Mouse (Mus musculus) heart, adult 8-10 months (tissue): ENCODE data around the gene Trmt1. TPM values are rescaled to one million over a fixed set of nuclear protein-coding genes. Genes with fewer than 3 reads are reported as not detected.

Experiments used
- DNase-seq: peaks from one replicate; pipeline ENCODE4 v3.0.0; 2022; ENCODE audit warnings: low spot score
- total RNA-seq, 4 experiments: library from RNA; stranded (reverse); gene quantifications; 2 replicates each; pipeline ENCODE4 v1.2.4; 2022

Gene Trmt1
- 10 to 100 TPM; 30.9 to 41.7 (median 38.5) TPM for total RNA-seq

DNA sequence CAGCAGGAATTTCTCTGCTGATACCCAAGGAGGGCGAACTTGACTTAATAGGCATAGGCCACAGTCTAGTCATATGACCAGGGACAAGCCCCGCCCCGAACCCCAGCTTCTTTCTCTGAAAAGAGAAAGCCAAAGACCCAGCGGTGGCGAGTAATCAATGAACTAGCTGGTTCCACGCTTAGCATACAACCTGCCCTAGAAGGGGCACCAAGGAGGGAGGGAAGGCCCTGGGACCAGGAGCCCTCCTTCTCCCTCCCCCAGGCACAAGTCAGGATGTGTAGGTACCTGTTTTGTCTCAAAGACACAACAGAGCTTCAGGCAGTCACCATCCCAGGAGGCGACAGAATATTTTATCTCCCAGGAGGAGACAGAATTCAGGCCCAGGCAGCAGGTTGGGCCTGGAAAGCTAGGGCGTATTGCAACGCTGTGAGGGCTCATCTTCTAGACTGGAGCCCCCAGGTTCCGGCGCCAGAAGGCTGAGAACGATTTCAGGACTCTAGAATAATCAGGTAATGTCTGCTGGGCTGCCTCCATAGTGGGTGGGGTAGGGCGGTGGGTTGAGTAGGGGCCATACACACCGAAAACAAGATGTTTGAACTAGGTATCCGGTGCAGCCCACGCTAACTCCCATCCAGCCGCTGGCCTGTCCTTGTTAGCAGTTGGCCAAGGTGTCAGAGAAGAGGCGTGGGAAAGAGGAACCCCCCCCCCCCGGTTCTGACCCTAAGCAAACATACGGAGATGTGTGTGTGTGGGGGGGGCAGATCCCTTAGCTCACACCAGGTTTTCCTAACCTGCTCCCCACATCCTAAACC, at the start of gene Trmt1:
Trmt1 (plus strand) TSS at position 117 of the 812 bp plus-strand sequence.
- DNase-seq, result no peak

DNA sequence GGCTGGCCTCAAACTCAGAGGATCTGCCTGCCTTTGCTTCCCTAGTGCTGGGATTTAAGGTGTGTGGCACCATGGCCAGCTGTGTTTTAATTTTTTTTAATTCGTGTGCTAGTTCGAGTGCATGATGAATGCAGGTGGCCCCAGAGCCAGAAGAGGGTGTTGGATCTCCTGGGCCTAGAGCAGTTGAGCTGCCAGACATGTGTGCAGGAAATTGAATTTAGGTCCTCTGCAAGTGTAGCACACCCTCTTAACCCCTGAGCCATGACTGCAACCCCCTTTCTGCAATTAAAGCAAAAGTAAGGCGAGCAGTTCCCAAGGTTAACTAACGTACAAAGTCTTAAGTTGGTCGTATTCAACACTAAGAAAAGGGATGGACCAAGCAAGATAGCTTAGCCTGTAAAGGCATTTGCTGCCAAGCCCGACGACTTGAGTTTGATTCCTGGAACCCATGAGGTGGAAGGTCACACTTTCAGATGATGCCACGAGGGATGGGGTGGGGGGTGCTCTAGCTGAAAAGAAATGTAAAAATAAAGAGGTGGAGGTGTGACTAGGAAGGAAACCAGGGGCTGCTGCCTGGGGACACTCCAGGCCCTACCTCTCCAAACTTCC, 48.1 kb upstream of the Trmt1 start:
- no peak for DNase-seq

DNA sequence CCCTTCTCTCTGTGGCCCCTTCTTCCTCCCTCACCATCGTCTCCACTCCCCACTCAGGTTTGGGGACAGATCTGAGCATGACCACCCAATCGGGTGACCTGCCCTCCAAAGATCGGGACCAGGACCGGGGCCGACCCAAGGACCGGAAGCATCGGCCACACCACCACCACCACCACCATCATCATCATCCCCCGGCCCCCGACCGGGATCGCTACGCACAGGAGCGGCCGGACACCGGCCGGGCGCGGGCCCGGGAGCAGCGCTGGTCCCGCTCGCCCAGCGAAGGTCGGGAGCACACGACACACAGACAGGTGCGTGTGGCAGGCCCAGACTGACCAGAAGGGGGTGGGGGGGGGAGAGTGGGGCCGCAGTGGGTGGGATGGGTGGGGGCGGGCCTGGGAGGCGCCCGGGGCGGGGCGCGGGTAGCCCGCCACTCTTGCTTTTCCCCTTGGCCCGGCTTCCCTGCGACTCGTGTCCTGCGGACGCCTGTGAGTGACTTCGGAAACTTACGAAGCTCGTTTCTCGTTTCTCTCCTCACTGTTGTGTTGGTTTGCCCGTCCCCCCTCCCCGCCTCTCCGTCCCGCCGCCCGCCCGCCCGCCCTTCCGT, 47.4 kb upstream of the Trmt1 start:
- no peak for DNase-seq

DNA sequence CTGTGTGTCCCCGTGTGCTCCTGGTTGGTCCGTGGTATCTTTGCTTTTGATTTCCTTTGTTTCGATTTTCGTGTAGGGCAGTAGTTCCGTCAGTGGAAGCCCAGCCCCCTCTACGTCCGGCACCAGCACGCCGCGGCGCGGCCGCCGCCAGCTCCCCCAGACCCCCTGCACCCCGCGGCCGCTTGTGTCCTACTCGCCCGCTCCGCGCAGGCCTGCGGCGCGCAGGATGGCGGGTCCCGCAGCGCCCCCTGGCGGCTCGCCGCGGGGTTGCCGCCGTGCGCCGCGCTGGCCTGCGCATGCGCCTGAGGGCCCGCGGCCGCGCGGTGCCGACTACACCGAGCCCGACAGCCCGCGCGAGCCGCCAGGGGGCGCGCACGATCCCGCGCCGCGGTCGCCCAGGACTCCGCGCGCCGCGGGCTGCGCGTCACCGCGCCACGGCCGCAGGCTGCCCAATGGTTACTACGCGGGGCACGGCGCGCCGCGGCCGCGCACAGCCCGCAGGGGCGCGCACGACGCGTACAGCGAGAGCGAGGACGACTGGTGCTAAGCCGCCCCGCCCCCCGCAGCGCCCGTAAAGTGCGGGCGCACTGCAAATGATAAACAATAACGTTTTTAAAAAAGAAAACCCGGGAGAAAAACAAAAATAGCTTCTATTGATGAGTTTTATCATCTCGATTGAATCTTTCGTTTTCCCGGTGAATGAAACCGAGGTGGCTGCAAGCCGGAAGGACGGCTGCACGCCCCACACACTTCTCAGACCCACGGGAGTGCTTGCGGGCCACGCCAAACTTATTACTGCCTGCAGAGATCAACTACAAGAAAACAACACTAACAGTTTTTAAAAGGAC, 46.7 kb upstream of the Trmt1 start:
- peak; percentile 86 for DNase-seq

DNA sequence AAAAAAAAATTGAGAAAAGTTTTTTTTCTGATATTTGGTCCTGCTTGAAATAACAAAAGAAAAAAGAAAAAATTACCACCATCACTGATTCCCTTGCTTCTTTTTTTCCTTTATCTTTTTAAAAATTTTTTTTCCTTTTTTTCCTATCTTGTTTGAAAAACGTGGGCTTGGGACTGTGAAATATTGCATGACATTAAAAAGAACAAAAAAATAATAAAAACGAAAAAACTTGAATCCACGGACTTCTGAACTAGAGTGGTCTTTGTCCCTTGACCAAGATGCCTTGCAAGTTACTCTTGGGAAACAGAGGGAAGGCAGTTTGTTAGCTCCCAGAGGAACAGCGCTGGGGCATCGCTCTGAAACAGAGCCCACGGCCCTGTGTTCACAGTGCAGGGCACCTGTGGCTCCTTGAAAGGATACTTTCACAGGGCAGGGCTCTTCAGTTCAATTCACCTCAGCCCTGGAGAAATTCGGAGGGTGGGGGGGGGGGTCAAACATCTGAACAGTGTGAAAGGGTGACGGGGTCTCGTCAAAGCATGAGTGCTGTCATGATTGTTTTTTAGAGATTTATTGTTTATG, 46.0 kb upstream of the Trmt1 start:
- no peak for DNase-seq

DNA sequence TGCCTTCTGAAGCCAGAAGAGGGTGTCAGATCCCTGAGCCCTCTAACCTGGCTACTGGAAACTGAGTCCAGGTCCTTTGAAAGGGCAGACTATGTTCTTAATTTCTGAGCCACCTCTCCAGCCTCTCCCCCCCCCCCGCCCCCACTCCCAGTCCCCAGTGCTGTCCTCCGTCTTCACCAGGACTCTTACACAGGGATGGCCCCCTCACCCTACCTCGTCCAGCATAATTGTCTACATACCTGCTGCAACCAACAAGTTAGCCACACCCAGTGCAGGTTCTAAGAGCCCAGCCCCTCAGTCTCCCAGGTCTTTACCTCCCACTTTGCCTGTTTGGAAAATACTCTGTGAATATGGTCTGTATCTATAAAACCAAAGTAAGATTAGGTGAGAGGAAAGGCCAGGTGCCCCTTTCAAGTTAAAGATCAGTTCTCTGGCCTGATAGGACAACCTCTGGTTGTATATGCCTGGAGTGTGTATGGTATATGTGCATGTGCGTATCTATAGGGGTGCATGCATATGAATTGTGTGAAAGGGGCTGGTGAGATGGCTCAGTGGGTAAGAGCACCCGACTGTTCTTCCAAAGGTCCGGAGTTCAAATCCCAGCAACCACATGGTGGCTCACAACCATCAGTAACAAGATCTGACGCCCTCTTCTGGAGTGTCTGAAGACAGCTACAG, 45.4 kb upstream of the Trmt1 start:
- DNase-seq, result no peak

DNA sequence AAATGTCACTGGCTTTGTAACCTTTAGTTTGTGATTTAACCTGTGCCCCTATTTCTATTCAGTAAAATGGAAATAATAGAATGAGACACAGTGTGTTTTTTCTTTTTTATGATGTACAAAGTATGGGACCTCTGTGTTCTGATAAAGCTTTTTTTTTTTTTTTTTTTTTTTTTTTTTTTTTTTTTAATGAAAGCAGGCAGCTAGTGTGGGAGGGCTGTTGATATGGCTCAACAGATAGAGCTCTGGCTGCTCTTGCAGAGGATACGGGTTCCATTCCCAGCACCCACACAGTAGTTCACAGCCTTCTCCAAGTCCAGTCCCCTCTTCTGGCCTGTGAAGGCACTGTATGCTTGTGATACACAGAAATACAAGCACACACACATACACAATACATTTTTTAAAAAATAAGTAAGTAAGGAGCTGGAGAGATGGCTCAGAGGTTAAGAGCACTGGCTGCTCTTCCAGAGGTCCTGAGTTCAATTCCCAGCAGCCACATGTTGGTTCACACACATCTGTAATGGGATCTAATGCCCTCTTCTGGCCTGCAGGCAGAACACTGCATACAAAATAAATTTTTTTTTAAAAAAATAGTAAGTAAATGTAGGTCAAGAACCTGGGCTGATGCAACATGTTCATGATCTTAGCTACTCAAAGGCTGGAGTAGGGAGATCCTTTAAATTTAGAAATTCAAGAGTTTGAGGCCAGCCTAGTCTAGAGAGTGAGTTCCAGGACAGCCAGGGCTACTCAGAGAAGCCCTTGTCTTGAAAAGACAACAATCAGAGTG, 44.3 kb upstream of the Trmt1 start:
- DNase-seq, result no peak

DNA sequence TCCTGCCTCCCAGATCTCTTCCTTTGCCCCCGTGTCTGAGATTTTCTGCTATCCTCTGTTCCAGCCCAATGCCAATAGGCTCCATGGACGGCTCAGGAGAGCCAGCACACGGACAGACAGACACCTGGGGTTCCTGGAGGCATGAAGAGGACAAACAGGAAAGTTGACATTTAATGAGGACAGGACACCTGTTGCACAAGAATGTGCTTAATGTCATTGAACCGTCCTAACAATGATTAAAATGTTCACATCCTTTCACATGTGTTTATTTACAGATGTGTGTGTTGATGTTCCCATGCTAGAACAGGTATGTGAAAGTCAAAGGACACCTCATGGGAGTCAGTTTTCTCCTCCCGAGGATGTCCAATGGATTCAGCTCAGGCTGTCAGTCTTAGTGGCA, 43.1 kb upstream of the Trmt1 start:
- DNase-seq, result no peak

DNA sequence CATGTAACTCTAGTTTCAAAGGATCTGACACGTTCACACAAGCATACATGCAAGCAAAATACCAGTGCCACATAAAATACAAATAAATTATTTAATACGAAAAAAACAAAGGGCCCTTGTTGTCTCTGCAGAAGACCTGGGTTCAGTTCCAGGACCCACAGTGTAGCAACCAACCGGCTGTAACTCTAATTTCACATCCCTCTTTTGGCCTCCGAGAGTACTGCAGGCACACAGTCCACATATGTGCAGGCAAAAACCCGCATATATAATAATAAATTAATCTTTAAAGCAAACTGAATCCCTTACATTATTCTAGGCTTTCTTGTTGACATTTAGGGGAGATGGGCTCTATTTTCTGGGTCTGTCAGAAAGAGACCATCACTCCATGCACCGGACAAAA, 39.3 kb upstream of the Trmt1 start:
- DNase-seq, result no peak

DNA sequence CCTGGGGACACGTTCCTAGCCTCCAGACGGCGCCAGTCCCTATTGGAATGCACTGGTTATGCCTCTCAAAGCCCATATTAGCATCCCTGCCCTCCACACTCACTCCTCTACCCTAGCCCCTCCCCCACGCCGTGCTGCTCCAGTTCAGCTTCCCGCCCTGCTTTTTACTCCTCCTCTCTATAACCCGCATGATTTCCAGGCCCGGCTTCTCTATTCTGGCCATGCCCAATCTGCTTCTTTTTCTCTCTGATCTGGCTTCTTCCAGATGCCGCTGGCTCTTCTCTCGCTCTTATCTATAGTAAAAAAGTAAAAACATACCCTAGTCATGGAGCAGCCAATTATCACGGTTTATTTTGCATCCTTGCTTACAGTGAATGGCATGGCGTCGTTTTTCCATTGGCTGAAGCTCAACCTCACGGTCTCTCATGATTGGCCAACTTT, 38.6 kb upstream of the Trmt1 start:
- DNase-seq, result no peak

DNA sequence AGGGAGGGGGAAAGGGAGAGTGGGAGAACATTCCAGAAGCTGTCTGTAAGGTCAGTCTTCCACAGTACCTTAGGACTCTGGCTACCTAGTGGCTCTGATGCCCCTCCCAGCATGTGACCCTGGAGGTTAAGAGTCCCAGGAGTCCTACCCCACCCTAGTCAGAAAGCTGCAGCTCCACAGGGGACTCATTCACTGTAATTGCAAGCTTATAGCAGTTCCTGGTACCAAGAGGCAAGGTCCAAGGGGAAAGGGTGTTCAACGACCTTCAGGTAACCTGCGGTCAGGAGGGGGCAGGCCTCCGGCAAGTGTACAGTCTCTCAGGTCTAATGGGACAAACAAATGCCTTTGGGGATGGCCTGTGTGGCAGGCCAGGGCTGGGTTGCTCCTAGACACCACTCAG, 35.9 kb upstream of the Trmt1 start:
- no peak for DNase-seq

DNA sequence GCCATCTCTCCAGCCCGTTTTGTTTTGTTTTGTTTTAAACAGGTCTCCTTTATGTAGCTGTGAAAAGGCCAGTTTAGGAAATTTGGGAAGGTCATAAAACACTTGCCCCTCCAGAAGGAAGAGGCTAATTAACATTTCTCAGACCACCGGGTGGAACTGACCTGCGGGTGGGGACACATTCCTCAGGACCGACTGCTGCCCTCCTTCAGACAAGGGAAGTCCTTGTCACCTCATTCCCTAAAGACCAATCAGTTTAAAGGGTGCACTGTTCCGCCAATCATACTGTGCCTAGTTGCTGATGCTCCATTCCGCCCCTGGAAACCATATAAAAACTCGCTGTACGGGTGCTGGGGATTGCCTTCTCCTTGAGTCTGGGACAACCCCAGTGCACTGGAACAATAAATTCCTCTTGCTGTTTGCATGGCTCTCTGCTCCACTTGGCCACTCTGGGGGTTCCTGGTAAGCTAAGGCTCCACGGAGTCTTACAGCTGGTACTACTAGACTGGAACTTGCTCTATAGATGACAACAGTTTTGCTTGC, 32.9 kb upstream of the Trmt1 start:
- no peak for DNase-seq

DNA sequence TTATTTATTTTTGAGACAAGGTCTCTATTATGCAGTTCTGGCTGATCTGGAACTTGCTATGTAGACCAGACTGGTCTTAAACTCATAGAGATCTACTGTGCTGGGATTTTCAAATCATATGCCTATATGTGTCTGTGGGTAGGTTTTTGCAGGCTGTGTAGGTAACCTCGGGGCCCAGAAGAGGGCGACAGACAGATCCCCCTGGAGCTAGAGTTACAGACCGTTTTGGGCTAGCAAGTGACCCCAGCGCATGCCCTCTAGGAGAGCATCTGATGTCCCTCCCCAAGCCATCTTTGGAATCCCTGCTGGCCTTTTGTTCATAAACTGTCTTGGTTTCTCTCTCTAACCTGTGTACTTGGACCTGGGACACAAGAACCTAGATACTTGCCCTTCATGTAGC, 31.5 kb upstream of the Trmt1 start:
- no peak for DNase-seq

DNA sequence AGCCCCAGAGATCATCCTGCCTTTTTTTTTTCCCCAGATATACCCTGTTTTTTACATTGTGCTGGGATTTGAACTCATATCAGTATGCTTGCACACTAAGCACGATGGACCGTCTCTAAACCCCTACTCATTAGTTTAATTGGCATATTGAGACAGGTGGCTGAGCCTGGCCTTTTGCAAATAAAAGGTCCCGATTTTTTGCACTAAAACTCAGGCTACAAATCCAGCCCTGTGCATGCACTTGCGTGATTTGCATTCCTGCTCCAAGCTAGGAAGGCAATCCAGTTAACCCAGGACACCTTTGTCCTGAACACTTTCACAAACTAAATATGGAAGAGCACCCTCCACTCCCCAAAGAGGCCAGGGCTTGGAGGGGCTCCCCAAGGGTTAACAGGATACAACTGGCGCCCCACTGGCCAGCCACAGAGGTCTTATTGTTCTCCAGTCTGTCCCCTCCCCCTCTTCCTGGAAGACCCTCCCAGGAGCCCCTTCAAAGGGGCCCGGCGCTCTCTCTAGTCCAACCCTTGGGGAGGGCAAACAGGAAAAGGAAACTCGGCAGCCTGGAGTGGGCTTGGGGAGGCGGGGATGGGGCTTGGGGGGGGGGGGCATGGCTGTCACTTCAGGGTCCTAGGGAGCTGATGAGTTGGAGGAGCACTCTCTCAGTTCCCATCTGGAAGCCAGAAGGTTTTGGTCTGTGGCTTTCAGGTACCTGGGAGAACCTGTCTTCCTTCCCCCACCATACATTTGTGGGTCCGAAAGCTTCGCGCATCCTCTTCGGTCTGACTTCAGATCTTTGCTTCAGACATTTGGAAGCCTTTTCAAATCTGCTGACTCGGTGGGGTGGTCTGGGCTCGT, 30.5 kb upstream of the Trmt1 start:
- peak; percentile 36 for DNase-seq

DNA sequence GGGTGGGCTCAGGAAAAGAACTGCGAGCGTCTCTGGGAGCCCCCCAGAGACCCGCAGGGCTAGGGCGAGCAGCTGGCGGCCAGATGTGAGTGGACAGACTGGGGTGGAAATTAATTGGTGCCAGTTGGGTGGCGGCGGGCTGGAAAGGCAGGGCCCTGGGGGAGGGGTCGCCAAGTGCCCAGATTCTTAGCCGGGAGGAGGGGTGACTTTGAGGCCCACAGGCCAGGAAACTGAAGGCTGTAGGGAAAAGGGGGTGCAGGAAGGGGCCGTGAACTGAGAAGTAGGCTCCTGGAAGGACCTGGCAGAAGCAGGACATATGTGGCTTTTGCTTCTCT, 29.9 kb upstream of the Trmt1 start:
- DNase-seq, result no peak

DNA sequence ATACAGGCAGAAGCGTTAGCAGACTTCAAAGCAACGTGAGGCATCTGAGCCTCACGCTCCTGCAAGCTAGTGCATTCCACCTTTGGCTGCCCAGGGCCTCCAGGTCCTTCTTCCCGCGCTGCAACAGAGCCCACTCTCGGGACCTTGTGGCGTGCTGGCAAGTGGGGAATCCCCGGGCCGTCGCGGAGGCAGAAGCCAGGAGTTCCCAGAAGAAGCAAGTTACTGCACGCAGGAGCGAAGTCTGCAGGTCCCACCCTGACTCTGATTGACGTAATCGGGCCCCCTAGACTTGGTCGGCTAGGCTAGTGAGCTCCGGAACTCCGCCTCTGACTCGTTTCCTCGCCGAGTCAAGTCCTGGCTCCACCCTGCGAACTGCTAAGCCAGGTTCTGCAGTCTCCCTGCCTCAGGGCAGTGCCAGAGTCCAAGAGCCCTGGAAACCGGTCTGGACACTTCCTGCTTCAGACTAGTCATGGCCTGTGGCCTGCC, 29.4 kb upstream of the Trmt1 start:
- peak; percentile 89 for DNase-seq

DNA sequence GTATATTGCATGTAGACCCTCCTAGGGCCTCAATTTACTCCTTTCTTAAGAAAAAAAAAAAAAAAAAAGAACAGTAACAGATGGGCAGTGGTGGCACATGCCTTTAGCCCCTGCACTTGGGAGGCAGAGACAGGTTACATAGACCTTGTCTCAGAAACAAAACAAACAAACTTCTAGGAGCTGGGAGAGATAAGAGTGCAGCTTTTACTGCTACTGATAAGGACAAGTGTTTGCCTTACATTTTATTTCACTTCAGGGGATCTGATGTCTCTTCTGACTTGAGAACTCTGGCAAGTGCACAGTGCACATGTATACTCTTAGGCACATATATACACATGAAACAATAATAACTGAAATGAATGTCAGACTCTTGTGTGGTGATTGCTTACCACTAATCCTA, 28.9 kb upstream of the Trmt1 start:
- DNase-seq, result no peak

DNA sequence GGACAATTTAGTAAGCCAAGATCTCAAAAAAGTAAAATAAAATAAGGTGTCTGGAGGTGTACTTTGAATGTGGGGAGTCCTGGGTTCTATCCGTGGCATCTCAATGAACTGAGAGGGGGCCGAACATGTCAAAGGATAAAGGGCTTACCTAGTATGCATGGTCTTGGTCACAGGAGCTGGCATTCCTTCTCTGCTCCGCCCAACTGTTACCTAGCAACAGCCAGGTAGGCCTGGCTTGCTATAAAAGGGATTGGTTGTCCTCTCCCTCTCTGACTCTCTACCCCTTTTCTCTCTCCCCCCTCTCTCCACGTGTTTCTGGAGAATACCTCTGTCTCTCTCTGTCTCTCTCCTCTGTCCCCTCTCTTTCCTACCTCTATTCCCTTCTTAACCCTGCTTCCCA, 28.4 kb upstream of the Trmt1 start:
- DNase-seq, result no peak

DNA sequence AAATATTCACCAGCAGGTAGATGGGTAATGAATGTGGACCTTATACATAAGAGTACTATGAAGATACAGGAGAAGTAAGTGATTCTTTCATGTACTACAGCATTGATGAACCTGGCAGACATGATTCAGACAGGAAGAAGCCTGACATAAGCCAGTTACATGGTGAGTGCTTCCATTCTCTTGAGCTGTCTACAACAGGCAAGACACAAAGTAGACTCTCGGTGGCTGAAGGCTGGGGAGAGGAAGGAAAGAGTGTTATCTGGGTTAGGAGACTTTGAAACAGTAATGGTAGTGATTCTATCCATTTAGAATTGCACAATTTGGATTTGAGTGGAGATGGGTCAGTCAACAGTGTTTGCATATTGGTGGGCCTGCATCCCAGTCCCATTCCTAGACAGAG, 27.2 kb upstream of the Trmt1 start:
- no peak for DNase-seq
